Mouse (Mus musculus): Measurements from ENCODE around the gene Ttc41. TPM values are rescaled to one million over a fixed set of nuclear protein-coding genes. Genes with fewer than 3 reads are reported as not detected.
A peak's percentile ranks its signal among the peaks of the same experiment; 100 is the strongest.
"Not testable (repeated sequence)": the region's sequence is repeated elsewhere in the genome, so short reads cannot be mapped to it uniquely, and the experiment has no call there.

The Ttc41 gene
- polyA plus RNA-seq (2015; fragmentation: Nextera tagmentation; extraction: Ambion mirVana): 0.69 and 0.98 TPM in 2 replicates

- peak; percentile 99 for ATAC-seq (ENCODE audit: insufficient number of reproducible peaks, low FRiP score, low TSS enrichment, low read depth)
- under 1% methylated on average over 51 of the region's 51 CpGs for WGBS
- Histone ChIP-seq H3K9ac (peak within 1 kb of the TSS; percentile 93), H3K27me3 (no peaks in the 10 kb centered on the region), H3K9me3 (no peaks in the 10 kb centered on the region), H3K4me3 (peak within 1 kb of the TSS; percentile 92), H3K27ac (peak within 1 kb of the TSS; percentile 97), H3K4me1 (peaks cover 38% of the 10 kb centered on the region), H3K4me2 (peak within 1 kb of the TSS; percentile 72), H3K36me3 (peaks cover 24% of the 10 kb centered on the region)
Observed at GRCm38 (mm10) chr10:86705318-86705921, at the start of gene Ttc41, which contains the start of gene Hsp90b1. Gene Ttc41 (plus strand): TSS chr10:86705811. Gene Hsp90b1 (minus strand): TSS chr10:86705509.

- not testable (repeated sequence) for H3K9me3 ChIP-seq; H3K27ac ChIP-seq; H3K4me3 ChIP-seq; H3K9ac ChIP-seq; H3K4me1 ChIP-seq; ATAC-seq (ENCODE audit: insufficient number of reproducible peaks, low FRiP score, low TSS enrichment, low read depth); H3K36me3 ChIP-seq; H3K27me3 ChIP-seq; H3K4me2 ChIP-seq
- 85% methylated on average over 4 of the region's 4 CpGs for WGBS
Observed at GRCm38 (mm10) chr10:86670550-86670949, 35.1 kb upstream of the Ttc41 start.

- H3K27me3 ChIP-seq; H3K9me3 ChIP-seq; H3K9ac ChIP-seq; H3K36me3 ChIP-seq; H3K4me1 ChIP-seq; ATAC-seq (ENCODE audit: insufficient number of reproducible peaks, low FRiP score, low TSS enrichment, low read depth): not testable (repeated sequence)
- 17% methylated on average over 2 of the region's 2 CpGs for WGBS
- Histone ChIP-seq H3K27ac (peak overlapping the region; percentile 47; the same call in 1 of the 2 replicates), H3K4me3 (peak overlapping the region; percentile 72), H3K4me2 (peak overlapping the region; percentile 69)
Observed at GRCm38 (mm10) chr10:86684797-86685178, 20.8 kb upstream of the Ttc41 start.

- Histone ChIP-seq H3K27ac (peak overlapping the region; percentile 80), H3K4me2 (peak overlapping the region; percentile 69), H3K9ac (peak overlapping the region; percentile 67), H3K4me3 (peak overlapping the region; percentile 72)
- peak; percentile 84; the same call in 1 of the 2 replicates for ATAC-seq (ENCODE audit: insufficient number of reproducible peaks, low FRiP score, low TSS enrichment, low read depth)
- H3K27me3 ChIP-seq, H3K36me3 ChIP-seq, H3K4me1 ChIP-seq, H3K9me3 ChIP-seq: not testable (repeated sequence)
- under 1% methylated on average over 53 of the region's 53 CpGs for whole genome bisulfite sequencing
Observed at GRCm38 (mm10) chr10:86685179-86686016, 20.2 kb upstream of the Ttc41 start.

- not testable (repeated sequence) for ATAC-seq (ENCODE audit: insufficient number of reproducible peaks, low FRiP score, low TSS enrichment, low read depth)
- 22% methylated on average over 9 of the region's 9 CpGs for WGBS
Observed at GRCm38 (mm10) chr10:86686017-86686360, 19.6 kb upstream of the Ttc41 start.

GRCm38 (mm10) chr10:86700251-86700650, 5.4 kb upstream of the Ttc41 start:
- H3K4me3 ChIP-seq: no peak overlapping the region
- peaks cover 44% of the 10 kb centered on the region for H3K4me1 ChIP-seq
- H3K9ac ChIP-seq: no peak overlapping the region
- H3K36me3 ChIP-seq: peaks cover 66% of the 10 kb centered on the region
- H3K9me3 ChIP-seq: no peaks in the 10 kb centered on the region
- H3K27ac ChIP-seq: no peak overlapping the region
- H3K27me3 ChIP-seq: no peaks in the 10 kb centered on the region
- H3K4me2 ChIP-seq: no peak overlapping the region
- WGBS: 59% methylated on average over 3 of the region's 3 CpGs
- no peak for ATAC-seq (ENCODE audit: insufficient number of reproducible peaks, low FRiP score, low TSS enrichment, low read depth)

More at GRCm38 (mm10) chr10:86686017-86686360, 19.6 kb upstream of the Ttc41 start:
- H3K27ac ChIP-seq, H3K9ac ChIP-seq, H3K9me3 ChIP-seq, H3K4me1 ChIP-seq, H3K27me3 ChIP-seq: not testable (repeated sequence)
- Histone ChIP-seq H3K4me3 (peak overlapping the region; percentile 72), H3K4me2 (peak overlapping the region; percentile 69), H3K36me3 (peaks cover 13% of the 10 kb centered on the region)

GRCm38 (mm10) chr10:86700973-86701372, 4.6 kb upstream of the Ttc41 start:
- ATAC-seq (ENCODE audit: insufficient number of reproducible peaks, low FRiP score, low TSS enrichment, low read depth): no peak
- no peak overlapping the region for H3K4me2 ChIP-seq
- H3K4me3 ChIP-seq: no peak overlapping the region

GRCm38 (mm10) chr10:86702312-86702920, 3.2 kb upstream of the Ttc41 start:
- no peak overlapping the region for H3K27ac ChIP-seq
- 36% methylated on average over 4 of the region's 4 CpGs for WGBS
- H3K4me1 ChIP-seq: peaks cover 48% of the 10 kb centered on the region
- no peak overlapping the region for H3K4me2 ChIP-seq
- H3K9ac ChIP-seq: no peak overlapping the region
- H3K27me3 ChIP-seq: no peaks in the 10 kb centered on the region
- no peak for ATAC-seq (ENCODE audit: insufficient number of reproducible peaks, low FRiP score, low TSS enrichment, low read depth)
- peaks cover 52% of the 10 kb centered on the region for H3K36me3 ChIP-seq
- no peaks in the 10 kb centered on the region for H3K9me3 ChIP-seq
- no peak overlapping the region for H3K4me3 ChIP-seq

More at GRCm38 (mm10) chr10:86700973-86701372, 4.6 kb upstream of the Ttc41 start:
- Histone ChIP-seq H3K36me3 (peaks cover 59% of the 10 kb centered on the region), H3K4me1 (peaks cover 44% of the 10 kb centered on the region), H3K9me3 (no peaks in the 10 kb centered on the region), H3K27me3 (no peaks in the 10 kb centered on the region), H3K27ac (no peak overlapping the region), H3K9ac (no peak overlapping the region)
- WGBS: 48% methylated on average over 3 of the region's 3 CpGs

- no peak for ATAC-seq (ENCODE audit: insufficient number of reproducible peaks, low FRiP score, low TSS enrichment, low read depth)
- 64% methylated on average over 4 of the region's 4 CpGs for WGBS
- Histone ChIP-seq H3K9me3 (no peaks in the 10 kb centered on the region), H3K4me1 (peaks cover 48% of the 10 kb centered on the region), H3K36me3 (peaks cover 43% of the 10 kb centered on the region), H3K9ac (no peak overlapping the region), H3K27me3 (no peaks in the 10 kb centered on the region), H3K27ac (no peak overlapping the region), H3K4me3 (peak overlapping the region; percentile 92), H3K4me2 (peak overlapping the region; percentile 72)
Observed at GRCm38 (mm10) chr10:86703375-86703774, 2.2 kb upstream of the Ttc41 start.

GRCm38 (mm10) chr10:86704141-86704540, 1.5 kb upstream of the Ttc41 start:
- Histone ChIP-seq H3K36me3 (peaks cover 37% of the 10 kb centered on the region), H3K27me3 (no peaks in the 10 kb centered on the region), H3K4me2 (peak overlapping the region; percentile 72), H3K9ac (peak overlapping the region; percentile 93), H3K9me3 (no peaks in the 10 kb centered on the region), H3K4me3 (peak overlapping the region; percentile 92), H3K27ac (no peak overlapping the region), H3K4me1 (peaks cover 47% of the 10 kb centered on the region)
- WGBS: 3% methylated on average over 8 of the region's 8 CpGs
- ATAC-seq (ENCODE audit: insufficient number of reproducible peaks, low FRiP score, low TSS enrichment, low read depth): no peak

GRCm38 (mm10) chr10:86704589-86705191, 921 bp upstream of the Ttc41 start:
- Histone ChIP-seq H3K4me3 (peak overlapping the region; percentile 92), H3K36me3 (peaks cover 31% of the 10 kb centered on the region), H3K27me3 (no peaks in the 10 kb centered on the region), H3K9me3 (no peaks in the 10 kb centered on the region), H3K4me2 (peak overlapping the region; percentile 72), H3K4me1 (peaks cover 41% of the 10 kb centered on the region), H3K27ac (peak overlapping the region; percentile 86), H3K9ac (peak overlapping the region; percentile 93)
- under 1% methylated on average over 33 of the region's 33 CpGs for WGBS
- ATAC-seq (ENCODE audit: insufficient number of reproducible peaks, low FRiP score, low TSS enrichment, low read depth): no peak

Data from limb, embryonic 15.5 days (tissue).